Mouse (Mus musculus): ENCODE data around the gene Clcnka. TPM values are rescaled to one million over a fixed set of nuclear protein-coding genes. Genes with fewer than 3 reads are reported as not detected.

Clcnka gene
- polyA plus RNA-seq (2021; fragmentation: Nextera tagmentation), result not detected in 2 replicates
- long read RNA-seq, experiment 1, result 0 reads
- long read RNA-seq, experiment 2, result 0 reads

GRCm38 (mm10) chr4:141398545-141398944 lies at the start of gene Clcnka:
Gene Clcnka (minus strand): TSS chr4:141398724.

DNA sequence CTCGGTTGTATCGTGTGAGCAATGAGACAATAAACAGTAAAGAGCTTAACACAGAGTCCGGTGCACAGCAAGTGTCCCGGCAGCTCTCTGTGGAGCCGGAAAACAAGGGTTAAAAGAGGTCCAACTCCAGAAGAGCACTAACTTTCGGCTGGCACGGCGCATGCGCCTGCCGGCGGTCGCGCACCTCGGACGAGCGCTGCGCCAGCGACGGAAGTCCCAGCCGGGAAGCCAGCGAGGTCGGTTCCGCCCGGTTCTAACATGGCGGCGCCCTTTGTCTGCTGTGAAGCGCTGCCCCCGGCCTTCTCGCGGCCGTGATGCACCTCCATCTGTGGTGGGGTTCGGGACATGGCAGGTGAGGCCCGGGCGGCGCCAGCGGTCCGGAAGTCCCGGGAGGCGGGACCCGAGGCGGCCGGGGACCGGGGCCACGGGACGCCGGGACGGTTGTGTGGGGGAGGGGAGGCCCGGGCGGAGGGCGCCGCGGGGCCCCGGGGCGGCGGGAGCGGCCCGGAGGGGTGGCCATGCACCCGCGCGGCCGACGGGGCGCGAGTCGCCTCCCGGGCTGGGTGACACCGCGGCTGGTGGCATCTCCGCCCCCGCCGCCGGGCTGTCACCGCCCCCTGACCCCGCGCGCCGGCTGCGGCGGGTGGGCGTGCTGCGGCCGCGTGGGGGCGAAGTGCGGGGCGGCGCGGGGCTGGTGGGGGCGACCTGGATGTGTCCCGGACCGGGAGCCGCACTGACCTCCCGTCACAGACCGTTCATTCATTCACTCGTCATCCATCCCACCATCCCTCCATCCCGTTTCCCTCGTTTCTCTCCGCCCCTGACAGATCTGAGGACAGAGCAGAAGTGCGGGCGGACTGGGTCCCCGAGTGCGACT lies 46.2 kb upstream of the Clcnka start, which contains the start of gene Zbtb17:
TSS of gene Zbtb17 (plus strand) at position 204 of the 877 bp plus-strand sequence.

DNA sequence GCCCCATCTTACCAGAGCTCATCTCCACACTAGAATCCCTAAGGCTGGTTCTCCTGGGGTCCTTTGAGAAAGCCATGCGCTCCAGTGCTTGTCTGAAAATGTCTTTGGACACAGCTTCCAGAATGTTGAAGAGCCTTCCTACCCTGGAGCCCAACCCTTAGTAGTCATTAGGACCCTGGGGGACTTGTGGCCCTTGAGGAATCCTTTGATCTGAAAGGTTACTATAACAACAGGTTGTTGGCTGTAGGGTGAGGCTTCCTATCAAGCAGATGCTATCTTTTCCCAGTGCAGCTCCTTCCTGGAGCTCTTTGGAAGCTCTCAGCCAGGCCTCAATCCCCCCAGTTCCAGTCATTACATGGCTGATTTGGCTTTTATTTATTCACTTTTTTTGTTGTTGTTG lies 37.5 kb upstream of the Clcnka start, which contains the start of gene Srarp:
TSS of gene Srarp (minus strand) at position 132 of the 400 bp plus-strand sequence.

DNA sequence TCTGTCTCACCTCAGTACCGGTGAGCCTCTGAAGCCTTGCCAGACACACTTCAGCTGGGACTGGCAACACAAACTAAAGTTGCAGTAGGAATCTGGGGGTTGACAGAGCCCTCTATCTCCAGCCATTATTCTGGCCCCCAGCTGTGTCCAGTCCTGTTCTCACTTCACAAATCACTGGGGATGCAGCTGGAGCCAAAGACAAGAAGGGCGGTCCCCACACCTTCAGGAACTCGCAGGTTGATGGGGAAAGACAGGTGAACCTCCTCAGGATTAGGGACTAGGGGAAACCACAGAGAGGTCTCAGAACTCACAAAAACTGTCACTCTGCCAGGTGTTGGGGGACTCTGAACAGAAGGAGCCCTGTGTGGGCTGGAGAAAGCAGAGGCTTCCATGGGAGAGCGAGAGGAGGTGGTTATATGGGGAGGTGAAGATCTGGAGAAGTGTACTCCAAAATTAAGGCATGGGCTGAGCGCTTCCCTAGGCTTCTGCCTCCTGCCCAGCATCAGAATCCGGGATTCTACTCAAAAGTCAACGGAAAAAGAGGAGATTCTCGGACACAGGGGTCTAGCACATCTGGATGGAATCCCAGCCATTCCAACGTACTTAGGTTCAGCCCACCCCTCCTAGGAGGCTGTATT lies 21.8 kb upstream of the Clcnka start, which contains the start of gene Hspb7:
TSS of gene Hspb7 (plus strand) at position 588 of the 638 bp plus-strand sequence.

GRCm38 (mm10) chr4:141415924-141416323 lies 17.4 kb upstream of the Clcnka start, which contains the start of gene Clcnkb:
Gene Clcnkb (minus strand): TSS chr4:141416014.

GRCm38 (mm10) chr4:141367997-141368791 lies 30.3 kb downstream of the Clcnka start, which contains the start of gene Fam131c:
Gene Fam131c (plus strand): TSS chr4:141368220.

Other genes starting within 250 kb of the Clcnka start
- gene Rsg1, start 184.8 kb downstream of the Clcnka start, polyA plus RNA-seq (2021; fragmentation: Nextera tagmentation), result 4.0 and 4.5 TPM in 2 replicates
- 3.6 and 17.0 TPM in 2 replicates for gene Arhgef19, start 159.2 kb downstream of the Clcnka start, polyA plus RNA-seq (2021; fragmentation: Nextera tagmentation)
- gene Epha2, start 97.5 kb downstream of the Clcnka start, polyA plus RNA-seq (2021; fragmentation: Nextera tagmentation), result 0.07 and 0.16 TPM in 2 replicates
- 0.18 and 2.4 TPM in 2 replicates for gene Fam131c, start 30.5 kb downstream of the Clcnka start, polyA plus RNA-seq (2021; fragmentation: Nextera tagmentation)
- not detected in 2 replicates for gene Clcnkb, start 17.3 kb upstream of the Clcnka start, polyA plus RNA-seq (2021; fragmentation: Nextera tagmentation)
- 0.11 and 0.14 TPM in 2 replicates for gene Hspb7, start 22.1 kb upstream of the Clcnka start, polyA plus RNA-seq (2021; fragmentation: Nextera tagmentation)
- 0.23 and 0.88 TPM in 2 replicates for gene Srarp, start 37.4 kb upstream of the Clcnka start, polyA plus RNA-seq (2021; fragmentation: Nextera tagmentation)
- 20.1 and 21.6 TPM in 2 replicates for gene Zbtb17, start 45.9 kb upstream of the Clcnka start, polyA plus RNA-seq (2021; fragmentation: Nextera tagmentation)
- 1.8 and 6.4 TPM in 2 replicates for gene Spen, start 139.9 kb upstream of the Clcnka start, polyA plus RNA-seq (2021; fragmentation: Nextera tagmentation)
- 0.31 and 0.87 TPM in 2 replicates for gene Fblim1, start 207.4 kb upstream of the Clcnka start, polyA plus RNA-seq (2021; fragmentation: Nextera tagmentation)
- 0.16 and 0.56 TPM in 2 replicates for gene Tmem82, start 219.9 kb upstream of the Clcnka start, polyA plus RNA-seq (2021; fragmentation: Nextera tagmentation)
- 2.3 and 4.4 TPM in 2 replicates for gene Slc25a34, start 225.1 kb upstream of the Clcnka start, polyA plus RNA-seq (2021; fragmentation: Nextera tagmentation)

Measured in left cerebral cortex, adult 6 months (tissue).